Mouse (Mus musculus): ENCODE results near the gene Smpd3. TPM values are rescaled to one million over a fixed set of nuclear protein-coding genes. Genes with fewer than 3 reads are reported as not detected.
A peak's percentile ranks its signal among the peaks of the same experiment; 100 is the strongest.

The Smpd3 gene
- polyA plus RNA-seq (2015; fragmentation: Nextera tagmentation; extraction: Ambion mirVana), result 0.54 and 0.56 TPM in 2 replicates

DNA sequence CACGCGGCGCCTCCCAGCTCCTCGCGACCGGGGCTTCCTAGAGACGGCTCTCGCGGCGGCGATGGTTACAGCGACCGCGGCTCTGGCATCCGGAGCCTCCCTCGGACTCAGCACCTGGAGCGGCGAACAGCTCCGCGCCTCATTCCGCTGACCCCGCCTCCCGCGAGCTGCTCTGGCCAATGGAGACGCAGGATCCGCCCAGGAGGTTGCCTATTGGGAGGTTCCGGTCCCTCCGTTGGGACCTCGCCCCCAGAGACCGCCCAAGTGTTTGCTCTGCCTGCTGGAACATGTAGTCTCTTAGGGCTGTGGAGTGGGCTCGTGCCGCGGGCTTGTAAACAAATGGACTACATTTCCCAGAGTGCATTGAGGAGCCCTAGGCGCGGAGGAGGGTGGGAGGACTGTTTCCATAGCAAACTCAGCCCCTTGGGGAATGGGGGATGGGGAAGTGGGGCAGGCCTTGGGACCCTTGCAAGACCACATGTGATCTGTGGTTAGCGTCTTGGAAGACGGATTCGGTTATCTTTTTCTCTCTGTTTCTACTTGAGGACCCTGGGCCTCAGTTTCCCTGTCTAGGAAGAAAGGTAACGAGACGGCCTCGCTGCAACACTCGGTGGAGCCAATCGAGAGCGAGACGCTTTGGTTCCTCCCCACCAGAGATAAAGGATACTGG is at the start of gene Smpd3:
Smpd3 (minus strand) TSS at position 137 of the 670 bp plus-strand sequence.
- ATAC-seq (ENCODE audit: insufficient read depth), result peak; percentile 100
- no peak within 1 kb of the TSS for H3K9ac ChIP-seq
- H3K4me1 ChIP-seq (replicated peaks), result peaks cover 6% of the 10 kb centered on the region
- H3K9me3 ChIP-seq (replicated peaks), result no peaks in the 10 kb centered on the region
- H3K27me3 ChIP-seq, result peaks cover 34% of the 10 kb centered on the region
- no peak within 1 kb of the TSS for H3K27ac ChIP-seq (replicated peaks)
- H3K36me3 ChIP-seq (replicated peaks), result no peaks in the 10 kb centered on the region
- WGBS (ENCODE audit: insufficient replicate concordance), result under 1% methylated on average over 45 of the region's 45 CpGs
- peak within 1 kb of the TSS; percentile 66 for H3K4me2 ChIP-seq
- H3K4me3 ChIP-seq (replicated peaks), result peak within 1 kb of the TSS; percentile 54

DNA sequence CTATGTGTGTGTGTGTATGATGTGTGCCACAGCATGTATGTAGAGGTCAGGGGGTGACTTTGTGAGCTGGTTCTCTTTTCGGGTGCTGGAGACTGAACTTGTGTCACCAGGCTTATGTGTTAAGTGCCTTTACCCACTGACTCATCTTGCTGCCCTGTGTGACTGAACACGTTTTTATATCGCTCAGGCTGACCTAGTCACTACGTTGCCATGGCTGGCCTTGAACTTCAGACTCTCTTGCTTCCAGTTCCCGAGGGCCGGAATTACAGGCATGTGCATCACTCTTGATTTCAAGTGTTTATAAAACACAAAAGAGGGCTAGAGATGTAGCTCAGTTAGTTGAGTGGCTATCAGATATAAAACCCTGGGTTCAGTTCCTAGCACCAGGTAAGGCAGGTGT is 43.2 kb upstream of the Smpd3 start:
- H3K9ac ChIP-seq, result no peak overlapping the region
- no peak overlapping the region for H3K27ac ChIP-seq (replicated peaks)
- no peaks in the 10 kb centered on the region for H3K9me3 ChIP-seq (replicated peaks)
- no peak overlapping the region for H3K4me3 ChIP-seq (replicated peaks)
- H3K4me1 ChIP-seq (replicated peaks), result no peaks in the 10 kb centered on the region
- no peak for ATAC-seq (ENCODE audit: insufficient read depth)
- 63% methylated on average over 6 of the region's 6 CpGs for WGBS (ENCODE audit: insufficient replicate concordance)
- H3K27me3 ChIP-seq, result no peaks in the 10 kb centered on the region
- H3K36me3 ChIP-seq (replicated peaks), result no peaks in the 10 kb centered on the region
- H3K4me2 ChIP-seq, result no peak overlapping the region

DNA sequence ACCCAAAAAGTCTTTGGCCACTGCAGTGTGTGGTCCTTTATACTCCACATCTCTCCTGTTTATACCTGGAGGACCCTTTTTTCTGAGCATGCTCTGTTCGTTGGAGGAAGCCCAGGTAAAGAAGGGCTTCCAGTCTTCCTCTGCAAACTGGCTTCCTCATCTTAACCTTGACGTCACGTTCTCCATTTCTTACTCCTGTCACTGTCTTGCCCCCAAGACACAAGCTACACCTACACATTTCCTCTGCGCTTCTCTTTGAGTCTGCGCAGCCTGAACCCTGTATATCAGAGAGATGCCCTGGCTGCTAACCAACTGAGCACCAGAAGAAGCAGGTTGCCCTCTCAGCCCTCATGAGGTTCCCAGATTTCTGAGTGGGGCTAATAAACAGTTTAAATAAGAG is 41.6 kb upstream of the Smpd3 start:
- no peak overlapping the region for H3K9ac ChIP-seq
- no peaks in the 10 kb centered on the region for H3K27me3 ChIP-seq
- H3K9me3 ChIP-seq (replicated peaks), result no peaks in the 10 kb centered on the region
- no peak overlapping the region for H3K4me2 ChIP-seq
- H3K27ac ChIP-seq (replicated peaks), result no peak overlapping the region
- no peaks in the 10 kb centered on the region for H3K4me1 ChIP-seq (replicated peaks)
- H3K4me3 ChIP-seq (replicated peaks), result no peak overlapping the region
- no peaks in the 10 kb centered on the region for H3K36me3 ChIP-seq (replicated peaks)
- ATAC-seq (ENCODE audit: insufficient read depth), result no peak
- 50% methylated on average over 5 of the region's 5 CpGs for WGBS (ENCODE audit: insufficient replicate concordance)

DNA sequence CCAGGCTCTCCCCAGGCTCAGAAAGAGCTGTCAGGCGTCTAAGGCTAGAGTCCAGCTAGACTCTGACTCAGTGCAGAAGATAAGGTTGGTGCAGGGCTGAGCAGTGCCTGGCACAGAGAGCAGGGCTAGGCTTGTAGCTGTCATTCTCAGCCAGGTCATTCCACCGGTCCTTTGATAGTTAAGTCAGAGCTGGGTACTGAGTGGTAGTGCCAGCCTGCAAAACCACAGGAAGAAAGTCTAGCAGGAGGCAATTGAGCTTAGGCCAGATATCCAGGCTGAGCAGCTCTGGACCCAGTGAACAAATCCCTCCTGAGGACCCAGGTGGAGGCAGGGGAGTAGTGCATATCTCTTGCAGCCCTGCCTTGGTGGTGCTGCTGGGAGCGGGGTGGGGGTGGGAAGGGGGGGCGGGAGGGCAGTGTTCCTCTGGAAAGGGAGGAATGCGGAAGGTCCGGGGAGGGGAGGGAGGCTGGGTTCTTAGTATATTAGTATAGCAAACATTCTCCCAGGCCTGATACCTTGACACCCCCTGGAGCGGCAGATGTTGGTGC is 40.8 kb upstream of the Smpd3 start:
- Histone ChIP-seq H3K27me3 (no peaks in the 10 kb centered on the region), H3K4me2 (no peak overlapping the region), H3K9me3 (replicated peaks) (no peaks in the 10 kb centered on the region), H3K4me1 (replicated peaks) (no peaks in the 10 kb centered on the region), H3K36me3 (replicated peaks) (no peaks in the 10 kb centered on the region), H3K9ac (no peak overlapping the region), H3K27ac (replicated peaks) (no peak overlapping the region), H3K4me3 (replicated peaks) (no peak overlapping the region)
- ATAC-seq (ENCODE audit: insufficient read depth), result no peak
- 48% methylated on average over 7 of the region's 7 CpGs for WGBS (ENCODE audit: insufficient replicate concordance)

DNA sequence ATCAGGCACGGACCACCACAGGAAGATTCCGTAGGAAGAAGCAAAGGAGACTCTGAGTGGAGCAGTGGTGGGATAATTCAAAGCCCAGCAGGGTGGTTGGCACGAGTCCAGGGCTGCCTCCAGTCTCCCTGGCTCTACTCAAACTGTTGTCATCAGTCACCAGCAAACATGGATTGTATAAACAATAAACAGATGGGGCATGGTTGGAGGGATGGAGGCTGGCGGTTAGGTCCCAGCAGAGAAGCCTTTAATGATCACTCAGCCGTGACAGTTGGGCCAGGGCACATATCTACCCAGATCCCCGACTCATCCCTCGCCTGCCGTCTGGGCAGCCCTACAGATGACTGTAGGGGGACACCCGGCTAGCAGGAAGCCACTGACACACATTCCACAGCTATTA is 39.1 kb upstream of the Smpd3 start:
- no peak overlapping the region for H3K9ac ChIP-seq
- no peaks in the 10 kb centered on the region for H3K4me1 ChIP-seq (replicated peaks)
- no peak overlapping the region for H3K27ac ChIP-seq (replicated peaks)
- 39% methylated on average over 9 of the region's 9 CpGs for WGBS (ENCODE audit: insufficient replicate concordance)
- no peaks in the 10 kb centered on the region for H3K27me3 ChIP-seq
- no peaks in the 10 kb centered on the region for H3K9me3 ChIP-seq (replicated peaks)
- no peak for ATAC-seq (ENCODE audit: insufficient read depth)
- no peaks in the 10 kb centered on the region for H3K36me3 ChIP-seq (replicated peaks)
- H3K4me3 ChIP-seq (replicated peaks), result no peak overlapping the region
- H3K4me2 ChIP-seq, result no peak overlapping the region

DNA sequence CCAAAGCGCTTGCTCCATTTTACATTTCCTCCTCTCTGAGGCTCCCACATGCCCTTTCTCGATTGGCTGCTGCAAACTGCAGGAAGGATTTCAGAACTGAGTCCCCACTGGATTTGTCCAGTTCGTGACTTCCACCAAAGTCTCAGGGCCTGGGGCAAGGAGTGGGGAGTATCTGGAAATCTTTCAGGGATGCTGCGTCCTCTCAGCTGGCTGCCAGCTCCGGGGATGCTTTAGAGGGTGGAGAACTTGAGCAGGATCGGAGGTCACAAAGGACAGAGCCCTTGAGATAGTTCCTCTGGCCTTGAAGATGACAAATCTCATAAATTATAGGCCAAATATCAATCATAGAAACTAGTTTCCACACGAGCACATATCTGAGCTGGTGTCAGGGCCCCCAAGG is 38.2 kb upstream of the Smpd3 start:
- H3K4me1 ChIP-seq (replicated peaks), result no peaks in the 10 kb centered on the region
- 58% methylated on average over 7 of the region's 7 CpGs for WGBS (ENCODE audit: insufficient replicate concordance)
- ATAC-seq (ENCODE audit: insufficient read depth), result no peak
- no peaks in the 10 kb centered on the region for H3K36me3 ChIP-seq (replicated peaks)
- no peak overlapping the region for H3K9ac ChIP-seq
- no peaks in the 10 kb centered on the region for H3K27me3 ChIP-seq
- no peak overlapping the region for H3K4me2 ChIP-seq
- no peaks in the 10 kb centered on the region for H3K9me3 ChIP-seq (replicated peaks)
- H3K4me3 ChIP-seq (replicated peaks), result no peak overlapping the region
- H3K27ac ChIP-seq (replicated peaks), result no peak overlapping the region

DNA sequence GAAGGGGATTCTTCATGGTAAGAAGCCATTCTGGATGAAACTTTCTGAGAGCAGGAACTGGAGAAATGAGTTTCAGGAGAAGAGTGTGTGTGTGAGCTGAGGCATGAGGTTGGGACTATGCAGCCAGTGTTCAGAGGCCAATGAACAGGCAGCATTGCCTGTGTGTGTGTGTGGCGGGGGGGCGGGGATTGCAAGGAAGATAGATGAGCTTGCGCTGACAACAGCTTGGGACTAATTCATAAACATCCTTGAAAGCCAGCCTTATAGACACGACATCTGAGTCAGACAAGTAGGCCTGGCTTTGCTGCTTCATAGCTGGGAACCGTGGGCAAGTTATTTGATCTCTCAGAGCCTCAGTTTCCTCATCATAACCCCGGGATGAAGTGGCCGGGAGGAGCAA is 31.3 kb upstream of the Smpd3 start:
- H3K9ac ChIP-seq, result no peak overlapping the region
- no peak overlapping the region for H3K4me3 ChIP-seq (replicated peaks)
- no peaks in the 10 kb centered on the region for H3K4me1 ChIP-seq (replicated peaks)
- WGBS (ENCODE audit: insufficient replicate concordance), result 62% methylated on average over 7 of the region's 7 CpGs
- no peak overlapping the region for H3K27ac ChIP-seq (replicated peaks)
- H3K4me2 ChIP-seq, result no peak overlapping the region
- H3K27me3 ChIP-seq, result no peaks in the 10 kb centered on the region
- no peaks in the 10 kb centered on the region for H3K36me3 ChIP-seq (replicated peaks)
- no peak for ATAC-seq (ENCODE audit: insufficient read depth)
- H3K9me3 ChIP-seq (replicated peaks), result no peaks in the 10 kb centered on the region

DNA sequence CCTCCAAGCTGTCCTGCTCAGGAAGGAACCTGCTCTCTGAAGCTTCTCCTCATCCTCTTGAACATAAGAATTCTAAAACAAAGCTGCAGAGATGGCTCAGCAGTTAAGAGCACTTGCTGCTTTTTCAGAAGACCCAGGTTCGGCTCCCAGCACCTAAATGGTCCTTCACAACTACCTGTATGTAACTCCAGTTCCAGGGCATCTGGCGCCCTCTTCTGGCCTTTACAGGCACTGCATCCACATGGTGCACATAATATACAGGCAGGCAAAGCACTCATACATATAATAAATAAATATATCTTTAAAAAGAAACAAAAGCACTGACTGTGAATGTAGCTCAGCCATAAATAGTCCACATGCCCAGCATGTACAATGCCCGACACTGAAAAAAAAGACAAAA is 30.7 kb upstream of the Smpd3 start:
- Histone ChIP-seq H3K9ac (no peak overlapping the region), H3K27ac (replicated peaks) (no peak overlapping the region), H3K36me3 (replicated peaks) (no peaks in the 10 kb centered on the region), H3K4me2 (no peak overlapping the region), H3K9me3 (replicated peaks) (no peaks in the 10 kb centered on the region), H3K27me3 (no peaks in the 10 kb centered on the region), H3K4me3 (replicated peaks) (no peak overlapping the region), H3K4me1 (replicated peaks) (no peaks in the 10 kb centered on the region)
- WGBS (ENCODE audit: insufficient replicate concordance), result 53% methylated on average over 3 of the region's 3 CpGs
- no peak for ATAC-seq (ENCODE audit: insufficient read depth)

DNA sequence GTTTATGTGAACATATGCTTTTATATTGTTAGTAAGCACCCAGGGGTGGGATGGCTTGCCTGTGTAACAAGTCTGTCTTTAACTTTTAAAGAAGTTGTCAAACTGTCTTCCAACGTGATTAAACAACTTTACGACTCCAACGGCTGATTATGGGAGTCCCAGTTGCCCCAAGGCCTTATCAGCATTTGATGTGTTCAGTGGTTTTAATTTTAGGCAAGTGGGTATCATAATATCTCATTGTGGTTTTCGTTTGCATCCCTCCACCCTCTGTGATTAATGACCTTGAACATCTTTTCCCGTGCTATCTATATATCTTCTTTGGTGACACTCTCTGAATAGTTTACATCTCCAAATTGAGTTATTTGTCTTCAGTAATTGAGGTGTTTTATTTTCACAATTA is 27.0 kb upstream of the Smpd3 start:
- WGBS (ENCODE audit: insufficient replicate concordance), result 37% methylated on average over 5 of the region's 5 CpGs
- Histone ChIP-seq H3K27ac (replicated peaks) (no peak overlapping the region), H3K4me3 (replicated peaks) (no peak overlapping the region), H3K4me2 (no peak overlapping the region), H3K9me3 (replicated peaks) (no peaks in the 10 kb centered on the region), H3K9ac (no peak overlapping the region), H3K4me1 (replicated peaks) (no peaks in the 10 kb centered on the region), H3K27me3 (no peaks in the 10 kb centered on the region), H3K36me3 (replicated peaks) (no peaks in the 10 kb centered on the region)
- ATAC-seq (ENCODE audit: insufficient read depth), result no peak

DNA sequence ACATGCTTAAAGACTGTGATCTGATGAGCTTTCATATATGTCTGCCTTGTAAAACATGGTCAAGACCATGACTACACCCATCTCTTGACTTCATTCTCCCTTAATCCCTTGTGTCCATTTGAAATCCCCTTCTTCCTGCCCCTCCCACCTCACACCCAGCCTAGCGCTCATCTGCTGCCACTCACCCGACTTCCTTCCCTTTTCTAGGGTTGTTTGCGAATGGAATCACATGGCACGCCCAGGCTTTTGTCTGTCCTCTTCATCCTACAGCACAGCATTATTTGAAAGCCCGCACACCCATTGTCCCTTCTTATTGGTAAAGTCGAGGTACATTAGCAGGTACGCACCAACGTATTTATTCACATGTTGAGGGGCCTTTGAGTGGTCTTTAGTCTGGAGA is 26.5 kb upstream of the Smpd3 start:
- 43% methylated on average over 8 of the region's 8 CpGs for WGBS (ENCODE audit: insufficient replicate concordance)
- no peak overlapping the region for H3K4me2 ChIP-seq
- no peak overlapping the region for H3K27ac ChIP-seq (replicated peaks)
- no peak overlapping the region for H3K4me3 ChIP-seq (replicated peaks)
- no peaks in the 10 kb centered on the region for H3K4me1 ChIP-seq (replicated peaks)
- no peaks in the 10 kb centered on the region for H3K27me3 ChIP-seq
- no peak for ATAC-seq (ENCODE audit: insufficient read depth)
- H3K9me3 ChIP-seq (replicated peaks), result no peaks in the 10 kb centered on the region
- no peaks in the 10 kb centered on the region for H3K36me3 ChIP-seq (replicated peaks)
- no peak overlapping the region for H3K9ac ChIP-seq

DNA sequence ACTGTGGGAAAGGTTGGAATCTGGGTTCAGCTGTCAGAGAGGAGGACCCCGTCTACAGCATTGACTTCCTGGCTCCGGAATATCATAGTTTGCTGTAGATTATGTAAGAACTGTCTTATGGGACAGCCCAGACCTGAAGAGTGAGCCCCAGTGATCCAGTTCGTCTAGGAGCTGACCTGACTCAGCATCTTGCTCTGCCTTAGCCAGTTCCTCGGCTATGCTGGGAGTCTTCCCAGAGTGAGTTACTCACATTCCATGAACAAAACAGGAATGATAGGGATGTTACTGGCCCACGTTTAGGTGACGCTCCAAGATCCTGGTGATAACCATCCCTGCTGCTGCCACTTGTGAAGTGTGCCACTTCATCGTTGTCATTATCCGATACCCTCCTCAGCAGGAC is 25.5 kb upstream of the Smpd3 start:
- H3K27ac ChIP-seq (replicated peaks), result no peak overlapping the region
- H3K4me3 ChIP-seq (replicated peaks), result no peak overlapping the region
- H3K9me3 ChIP-seq (replicated peaks), result no peaks in the 10 kb centered on the region
- ATAC-seq (ENCODE audit: insufficient read depth), result no peak
- H3K4me2 ChIP-seq, result no peak overlapping the region
- no peaks in the 10 kb centered on the region for H3K27me3 ChIP-seq
- no peaks in the 10 kb centered on the region for H3K36me3 ChIP-seq (replicated peaks)
- WGBS (ENCODE audit: insufficient replicate concordance), result 65% methylated on average over 8 of the region's 8 CpGs
- no peak overlapping the region for H3K9ac ChIP-seq
- no peaks in the 10 kb centered on the region for H3K4me1 ChIP-seq (replicated peaks)
